Mouse (Mus musculus) cerebellum, postnatal 25 days (tissue): ENCODE measurements around the gene Gm9903.

Experiments
- DNase-seq, 2 experiments: peaks; one replicate each; pipeline ENCODE4 v3.0.0; 2021; ENCODE audit warnings: mixed read lengths in 2 of 2

Gene Gm9903

GRCm38 (mm10) chr5:33629301-33629987, at the start of gene Gm9903, which contains the start of gene Fam53a:
Gene Gm9903, plus strand, starts transcription at chr5:33629925.
Gene Fam53a, minus strand, starts transcription at chr5:33629635.
- peak; percentile 100 for DNase-seq

GRCm38 (mm10) chr5:33580336-33580735, 49.4 kb upstream of the Gm9903 start:
- DNase-seq, result no peak

- no peak for DNase-seq
Measured at GRCm38 (mm10) chr5:33587498-33588058, 42.1 kb upstream of the Gm9903 start.

- no peak for DNase-seq
Measured at GRCm38 (mm10) chr5:33588066-33588465, 41.7 kb upstream of the Gm9903 start.

- DNase-seq, result peak; percentile 81 to 90
Measured at GRCm38 (mm10) chr5:33589221-33589888, 40.4 kb upstream of the Gm9903 start.

GRCm38 (mm10) chr5:33593620-33594019, 36.1 kb upstream of the Gm9903 start:
- DNase-seq, result peak in 1 of 2 experiments; percentile 27

- peak; percentile 39 to 44 for DNase-seq
Measured at GRCm38 (mm10) chr5:33605314-33605713, 24.4 kb upstream of the Gm9903 start.

- DNase-seq, result peak; percentile 41 to 57
Measured at GRCm38 (mm10) chr5:33606631-33607030, 23.1 kb upstream of the Gm9903 start.

GRCm38 (mm10) chr5:33607434-33607833, 22.3 kb upstream of the Gm9903 start:
- no peak for DNase-seq

- no peak for DNase-seq
Measured at GRCm38 (mm10) chr5:33609226-33609625, 20.5 kb upstream of the Gm9903 start.

GRCm38 (mm10) chr5:33611795-33612194, 17.9 kb upstream of the Gm9903 start:
- peak; percentile 45 to 47 for DNase-seq

GRCm38 (mm10) chr5:33614391-33614790, 15.3 kb upstream of the Gm9903 start:
- DNase-seq, result no peak

- no peak for DNase-seq
Measured at GRCm38 (mm10) chr5:33622671-33623070, 7.1 kb upstream of the Gm9903 start.

- no peak for DNase-seq
Measured at GRCm38 (mm10) chr5:33623766-33624165, 6.0 kb upstream of the Gm9903 start.

- DNase-seq, result no peak
Measured at GRCm38 (mm10) chr5:33627968-33628367, 1.8 kb upstream of the Gm9903 start.

- DNase-seq, result peak in 1 of 2 experiments; percentile 65
Measured at GRCm38 (mm10) chr5:33628820-33629300, 865 bp upstream of the Gm9903 start.

- DNase-seq, result peak in 1 of 2 experiments; percentile 44
Measured at GRCm38 (mm10) chr5:33630061-33630460, 336 bp downstream of the Gm9903 start.

GRCm38 (mm10) chr5:33630615-33631014, 890 bp downstream of the Gm9903 start:
- DNase-seq, result peak; percentile 16 to 25

GRCm38 (mm10) chr5:33632526-33632925, 2.8 kb downstream of the Gm9903 start:
- no peak for DNase-seq

- no peak for DNase-seq
Measured at GRCm38 (mm10) chr5:33635361-33635760, 5.6 kb downstream of the Gm9903 start.

- DNase-seq, result no peak
Measured at GRCm38 (mm10) chr5:33637606-33638350, 8.1 kb downstream of the Gm9903 start.

- DNase-seq, result no peak
Measured at GRCm38 (mm10) chr5:33638826-33639225, 9.1 kb downstream of the Gm9903 start.

GRCm38 (mm10) chr5:33640652-33641051, 10.9 kb downstream of the Gm9903 start:
- DNase-seq, result peak; percentile 45 to 67
